Mouse (Mus musculus) liver, postnatal 0 days (tissue): ENCODE results near the gene Srebf1.

Source experiments
- CTCF ChIP-seq: sonication (generic); IDR thresholded peaks from 2 replicates; pipeline ENCODE4 v1.5.1; 2016; ENCODE audit warnings: antibody characterized with exemption, low read depth
- EP300 ChIP-seq: IDR thresholded peaks from 2 replicates; pipeline ENCODE4 v1.6.1; 2016; ENCODE audit warnings: antibody characterized with exemption, low read depth, mild to moderate bottlenecking

- TF ChIP-seq CTCF: no peak
- TF ChIP-seq EP300: no peak
These were observed 61.1 kb downstream of the Srebf1 start for GRCm38 (mm10) chr11:60161146-60161874.
